Mouse (Mus musculus): ENCODE results near the gene Nub1. TPM values are rescaled to one million over a fixed set of nuclear protein-coding genes. Genes with fewer than 3 reads are reported as not detected.

Gene Nub1
- polyA plus RNA-seq, 2 experiments, result 10.5 to 10.8 TPM

DNA sequence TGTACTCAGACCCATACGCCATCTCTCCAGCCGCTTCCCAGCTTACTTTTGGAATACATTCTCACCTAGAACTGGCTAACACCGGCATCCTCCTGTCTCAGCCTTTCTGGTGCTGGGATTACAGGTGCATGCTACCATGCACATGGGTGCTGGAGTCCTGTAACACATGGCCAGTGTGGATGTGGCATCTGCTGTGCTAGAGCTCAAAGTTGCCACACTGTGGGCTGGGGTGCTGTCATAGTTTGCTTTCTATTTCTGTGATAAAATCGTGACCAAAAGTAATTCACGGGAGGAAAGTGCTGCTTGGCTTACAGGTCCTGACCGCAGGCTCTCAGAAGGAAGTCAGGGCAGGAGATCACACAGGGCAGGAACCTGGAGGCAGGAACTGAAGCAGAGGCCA lies 30.8 kb upstream of the Nub1 start:
- Histone ChIP-seq H3K27ac (no peak overlapping the region), H3K9ac (replicated peaks) (no peak overlapping the region), H3K4me2 (ENCODE audit: low read depth) (no peak overlapping the region), H3K36me3 (replicated peaks; ENCODE audit: control insufficient read depth, insufficient read depth, low read depth) (no peaks in the 10 kb centered on the region), H3K4me1 (replicated peaks; ENCODE audit: control insufficient read depth in 2 of 2, insufficient read depth in 2 of 2, low read length in 1 of 2) (no peaks in the 10 kb centered on the region), H3K4me3 (ENCODE audit: insufficient read depth in 1 of 2, low read depth in 2 of 2, low read length in 2 of 2) (no peak overlapping the region), H3K9me3 (ENCODE audit: control insufficient read depth, low read length) (no peaks in the 10 kb centered on the region), H3K27me3 (ENCODE audit: control insufficient read depth, insufficient read depth, low read length) (no peaks in the 10 kb centered on the region; the same call in 1 of the 2 replicates)
- ATAC-seq (ENCODE audit: insufficient read depth) (no peak), DNase-seq (ENCODE audit: low read depth in 3 of 3, low spot score in 3 of 3) (no peak)
- TF ChIP-seq EP300 (IDR thresholded peaks at IDR 0.05; ENCODE audit: low read depth) (no peak), CTCF (IDR thresholded peaks at IDR 0.05; ENCODE audit: low read depth) (no peak)
- 49% methylated on average over 6 of the region's 6 CpGs for WGBS (ENCODE audit: insufficient replicate concordance)

DNA sequence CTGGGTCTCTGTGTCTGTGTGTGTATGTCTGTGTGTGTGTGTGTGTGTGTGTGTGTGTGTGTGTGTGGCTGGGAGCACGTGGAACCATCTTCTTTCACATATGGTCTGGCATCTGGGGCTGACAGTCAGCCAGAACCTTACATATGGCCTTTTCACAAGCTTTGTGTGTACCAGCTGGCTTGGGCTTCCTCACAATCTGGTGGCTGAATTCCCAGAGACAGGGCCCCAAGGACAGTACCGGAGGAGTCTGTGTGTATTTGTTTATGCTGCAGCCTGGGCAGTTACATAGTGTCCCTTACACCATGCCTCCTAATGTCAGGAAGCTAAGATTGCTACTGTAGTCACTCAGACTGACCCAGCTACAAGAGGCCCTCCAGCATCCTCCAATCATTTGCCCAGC lies 28.2 kb upstream of the Nub1 start:
- ATAC-seq (ENCODE audit: insufficient read depth) (no peak), DNase-seq (ENCODE audit: low read depth in 3 of 3, low spot score in 3 of 3) (no peak)
- Histone ChIP-seq H3K27ac (no peak overlapping the region), H3K9me3 (ENCODE audit: control insufficient read depth, low read length) (no peaks in the 10 kb centered on the region), H3K27me3 (ENCODE audit: control insufficient read depth, insufficient read depth, low read length) (no peaks in the 10 kb centered on the region), H3K4me3 (ENCODE audit: insufficient read depth in 1 of 2, low read depth in 2 of 2, low read length in 2 of 2) (no peak overlapping the region), H3K4me1 (replicated peaks; ENCODE audit: control insufficient read depth in 2 of 2, insufficient read depth in 2 of 2, low read length in 1 of 2) (no peaks in the 10 kb centered on the region), H3K4me2 (ENCODE audit: low read depth) (no peak overlapping the region), H3K9ac (replicated peaks) (no peak overlapping the region), H3K36me3 (replicated peaks; ENCODE audit: control insufficient read depth, insufficient read depth, low read depth) (no peaks in the 10 kb centered on the region)
- 57% methylated on average over 2 of the region's 2 CpGs for whole genome bisulfite sequencing (ENCODE audit: insufficient replicate concordance)
- TF ChIP-seq CTCF (IDR thresholded peaks at IDR 0.05; ENCODE audit: low read depth) (no peak), EP300 (IDR thresholded peaks at IDR 0.05; ENCODE audit: low read depth) (no peak)

DNA sequence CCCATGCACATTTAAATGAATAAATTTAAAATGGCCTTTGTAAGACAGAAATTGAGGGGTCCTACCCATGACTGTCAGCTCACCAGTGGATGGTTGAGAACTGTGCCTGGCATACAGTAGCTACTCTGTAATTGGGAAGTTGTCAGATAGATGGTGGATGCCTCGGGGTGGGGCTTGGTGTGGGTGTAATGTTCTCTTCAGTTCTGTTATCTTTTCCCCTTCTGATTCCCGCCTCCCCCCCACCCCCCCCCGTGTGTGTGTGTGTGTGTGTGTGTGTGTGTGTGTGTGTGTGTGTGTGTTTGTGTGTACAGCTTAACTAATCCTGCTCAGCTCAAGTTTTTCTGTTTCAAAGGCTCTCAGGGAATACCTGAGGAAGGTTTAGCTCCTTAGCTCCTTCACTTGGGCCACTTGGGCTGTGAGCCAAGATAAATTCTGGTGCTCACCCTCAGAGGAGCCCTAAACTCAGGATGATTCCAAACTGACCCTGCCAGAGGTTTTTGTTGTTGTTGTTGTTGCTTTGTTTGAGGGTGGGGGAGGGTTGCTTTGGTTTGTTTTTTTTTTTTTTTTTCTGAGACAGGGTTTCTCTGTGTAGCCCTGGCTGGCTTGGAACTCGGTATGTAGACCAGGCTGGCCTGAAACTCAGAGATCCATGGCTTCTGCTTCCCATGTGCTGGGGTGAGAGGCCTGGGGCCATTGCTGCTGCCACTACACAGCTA lies 25.5 kb upstream of the Nub1 start:
- TF ChIP-seq EP300 (IDR thresholded peaks at IDR 0.05; ENCODE audit: low read depth), result no peak
- TF ChIP-seq CTCF (IDR thresholded peaks at IDR 0.05; ENCODE audit: low read depth), result no peak
- Histone ChIP-seq H3K27ac (no peak overlapping the region), H3K27me3 (ENCODE audit: control insufficient read depth, insufficient read depth, low read length) (no peaks in the 10 kb centered on the region), H3K9ac (replicated peaks) (no peak overlapping the region), H3K9me3 (ENCODE audit: control insufficient read depth, low read length) (no peaks in the 10 kb centered on the region), H3K36me3 (replicated peaks; ENCODE audit: control insufficient read depth, insufficient read depth, low read depth) (no peaks in the 10 kb centered on the region), H3K4me2 (ENCODE audit: low read depth) (no peak overlapping the region), H3K4me1 (replicated peaks; ENCODE audit: control insufficient read depth in 2 of 2, insufficient read depth in 2 of 2, low read length in 1 of 2) (no peaks in the 10 kb centered on the region), H3K4me3 (ENCODE audit: insufficient read depth in 1 of 2, low read depth in 2 of 2, low read length in 2 of 2) (no peak overlapping the region)
- ATAC-seq (ENCODE audit: insufficient read depth) (no peak), DNase-seq (ENCODE audit: low read depth in 3 of 3, low spot score in 3 of 3) (no peak)
- 43% methylated on average over 4 of the region's 4 CpGs for WGBS (ENCODE audit: insufficient replicate concordance)

DNA sequence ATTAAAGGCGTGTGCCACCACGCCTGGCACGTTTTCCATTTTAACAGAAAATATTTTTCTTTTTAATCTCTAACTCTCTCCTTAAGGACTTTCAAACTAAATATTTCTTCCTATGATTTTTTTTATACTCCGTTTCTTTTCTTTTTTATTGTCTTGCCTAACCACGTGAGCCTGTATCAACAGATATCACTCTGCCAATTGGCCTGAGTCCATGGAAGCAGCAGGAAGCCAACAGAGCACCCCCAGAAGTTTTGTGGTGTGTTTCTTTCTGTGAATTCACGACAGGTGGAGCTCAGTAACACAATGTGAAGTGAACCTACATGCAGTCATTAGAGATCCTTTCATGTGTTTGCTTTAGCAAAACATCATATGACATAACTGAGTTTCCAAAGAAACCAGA lies 23.9 kb upstream of the Nub1 start:
- 56% methylated on average over 6 of the region's 6 CpGs for WGBS (ENCODE audit: insufficient replicate concordance)

DNA sequence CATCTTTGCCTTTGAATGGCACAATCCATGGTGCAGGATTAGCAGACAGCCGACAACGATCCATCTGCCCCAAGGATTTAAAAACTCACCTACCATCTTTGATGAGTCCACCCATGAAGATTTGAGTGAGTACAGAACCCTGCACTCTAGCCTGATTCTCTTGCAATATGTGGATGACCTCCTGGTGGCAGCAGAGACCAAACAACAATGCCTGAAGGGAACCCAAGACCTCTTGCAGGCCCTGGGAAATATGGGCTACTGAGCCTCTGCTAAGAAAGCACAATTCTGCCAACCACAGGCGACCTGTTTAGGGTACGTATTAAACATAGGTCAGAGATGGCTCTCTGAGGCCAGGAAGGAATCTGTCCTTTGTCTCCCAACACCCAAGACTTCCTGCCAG lies 11.1 kb upstream of the Nub1 start:
- H3K4me3 ChIP-seq (ENCODE audit: insufficient read depth in 1 of 2, low read depth in 2 of 2, low read length in 2 of 2), result no peak overlapping the region
- WGBS (ENCODE audit: insufficient replicate concordance), result 14% methylated on average over 4 of the region's 4 CpGs
- DNase-seq (ENCODE audit: low read depth in 3 of 3, low spot score in 3 of 3) (peak in 1 of 3 experiments; percentile 37), ATAC-seq (ENCODE audit: insufficient read depth) (no peak)
- H3K36me3 ChIP-seq (replicated peaks; ENCODE audit: control insufficient read depth, insufficient read depth, low read depth), result no peaks in the 10 kb centered on the region
- H3K27ac ChIP-seq, result no peak overlapping the region
- H3K9me3 ChIP-seq (ENCODE audit: control insufficient read depth, low read length), result no peaks in the 10 kb centered on the region
- TF ChIP-seq CTCF (IDR thresholded peaks at IDR 0.05; ENCODE audit: low read depth) (peak; percentile 87), EP300 (IDR thresholded peaks at IDR 0.05; ENCODE audit: low read depth) (no peak)
- H3K9ac ChIP-seq (replicated peaks), result no peak overlapping the region
- H3K27me3 ChIP-seq (ENCODE audit: control insufficient read depth, insufficient read depth, low read length), result no peaks in the 10 kb centered on the region; the same call in 1 of the 2 replicates
- no peak overlapping the region for H3K4me2 ChIP-seq (ENCODE audit: low read depth)
- H3K4me1 ChIP-seq (replicated peaks; ENCODE audit: control insufficient read depth in 2 of 2, insufficient read depth in 2 of 2, low read length in 1 of 2), result no peaks in the 10 kb centered on the region

More for the DNA sequence above, 23.9 kb upstream of the Nub1 start:
- Histone ChIP-seq H3K27ac (no peak overlapping the region), H3K9me3 (ENCODE audit: control insufficient read depth, low read length) (no peaks in the 10 kb centered on the region), H3K27me3 (ENCODE audit: control insufficient read depth, insufficient read depth, low read length) (no peaks in the 10 kb centered on the region), H3K36me3 (replicated peaks; ENCODE audit: control insufficient read depth, insufficient read depth, low read depth) (no peaks in the 10 kb centered on the region), H3K4me2 (ENCODE audit: low read depth) (no peak overlapping the region), H3K9ac (replicated peaks) (no peak overlapping the region), H3K4me1 (replicated peaks; ENCODE audit: control insufficient read depth in 2 of 2, insufficient read depth in 2 of 2, low read length in 1 of 2) (no peaks in the 10 kb centered on the region), H3K4me3 (ENCODE audit: insufficient read depth in 1 of 2, low read depth in 2 of 2, low read length in 2 of 2) (no peak overlapping the region)
- DNase-seq (ENCODE audit: low read depth in 3 of 3, low spot score in 3 of 3), result no peak
- TF ChIP-seq CTCF (IDR thresholded peaks at IDR 0.05; ENCODE audit: low read depth), result no peak
- no peak for TF ChIP-seq EP300 (IDR thresholded peaks at IDR 0.05; ENCODE audit: low read depth)
- no peak for ATAC-seq (ENCODE audit: insufficient read depth)

Data from liver, embryonic 14.5 days (tissue).